Mouse (Mus musculus) CH12.LX (cell line): ENCODE measurements around the gene Gm20547.

ENCODE experiments used
- CHD1 ChIP-seq: IDR thresholded peaks from 2 replicates; pipeline ENCODE4 v1.6.1; 2012; ENCODE audit warnings: low read depth, low read length, improper control_type of control experiment, inconsistent platforms
- CTCF ChIP-seq, 2 experiments: IDR thresholded peaks in 1 of 2; conservative IDR thresholded peaks in 1 of 2; 2 replicates each; pipeline ENCODE4 v1.5.1; 2011 to 2012; ENCODE audit warnings: low read depth in 2 of 2, low read length in 2 of 2, improper control_type of control experiment in 1 of 2, inconsistent platforms in 1 of 2, mild to moderate bottlenecking in 1 of 2, moderate library complexity in 1 of 2
- ETS1 ChIP-seq: conservative IDR thresholded peaks from 2 replicates; pipeline ENCODE4 v1.6.1; 2012; ENCODE audit warnings: low read depth, mild to moderate bottlenecking, inconsistent platforms, low read length, improper control_type of control experiment, moderate library complexity
- PAX5 ChIP-seq: IDR thresholded peaks from 2 replicates; pipeline ENCODE4 v1.6.1; 2012; ENCODE audit warnings: low read length, inconsistent platforms, mixed read lengths
- POLR2A ChIP-seq: IDR thresholded peaks from 2 replicates; pipeline ENCODE4 v1.6.1; 2011; ENCODE audit warnings: low read depth, mild to moderate bottlenecking, improper control_type of control experiment, low read length
- ZC3H11A ChIP-seq: IDR thresholded peaks from 2 replicates; pipeline ENCODE4 v1.6.1; 2012; ENCODE audit warnings: low read depth, mild to moderate bottlenecking, inconsistent platforms, low read length, improper control_type of control experiment

GRCm38 (mm10) chr17:34807176-34807575 lies 74.7 kb downstream of the Gm20547 start:
- TF ChIP-seq ETS1 (no peak), CHD1 (no peak), CTCF (conservative IDR thresholded peaks at IDR 0.05 in 1 of 2, IDR thresholded peaks at IDR 0.05 in 1 of 2; ENCODE audit: low read depth in 2 of 2, low read length in 2 of 2) (no peak), POLR2A (no peak), PAX5 (no peak), ZC3H11A (no peak)
